Mouse (Mus musculus) embryonic facial prominence, embryonic 13.5 days (tissue): ENCODE measurements at regions not wholly inside any gene's neighbourhood (a gene's known extent, or its start where the extent isn't known, plus 50 kb on each side); places are given as distances from the start of the nearest gene placed in this dataset.
A peak's percentile ranks its signal among the peaks of the same experiment; 100 is the strongest.

Experiments used
- ATAC-seq: fragments of 200-750 bp; cut with Nextera tagmentation; 2 replicates; pipeline ENCODE4 v1.8.0; 2017; ENCODE audit warnings: low read depth; ENCODE audit not compliant: insufficient number of reproducible peaks, insufficient read depth, low FRiP score, low TSS enrichment
- H3K27ac ChIP-seq: fragments of 300-500 bp; sonication (generic); 2 replicates; pipeline ENCODE4 v1.5.1; 2015; ENCODE audit warnings: moderate library complexity, mild to moderate bottlenecking, inconsistent platforms
- H3K27me3 ChIP-seq: fragments of 300-500 bp; sonication (generic); 2 replicates; pipeline ENCODE4 v1.6.1; 2015; ENCODE audit warnings: mild to moderate bottlenecking, inconsistent platforms
- H3K36me3 ChIP-seq: fragments of 300-500 bp; sonication (generic); 2 replicates; pipeline ENCODE4 v1.6.1; 2015; ENCODE audit warnings: mild to moderate bottlenecking, inconsistent platforms
- H3K4me1 ChIP-seq: fragments of 300-500 bp; sonication (generic); 2 replicates; pipeline ENCODE4 v1.6.1; 2015; ENCODE audit warnings: inconsistent platforms
- H3K4me2 ChIP-seq: fragments of 300-500 bp; sonication (generic); 2 replicates; pipeline ENCODE4 v1.6.1; 2015; ENCODE audit warnings: moderate library complexity, mild to moderate bottlenecking, inconsistent platforms
- H3K4me3 ChIP-seq: fragments of 300-500 bp; sonication (generic); 2 replicates; pipeline ENCODE4 v1.5.1; 2015; ENCODE audit warnings: mild to moderate bottlenecking, inconsistent platforms
- H3K9ac ChIP-seq: fragments of 300-500 bp; sonication (generic); 2 replicates; pipeline ENCODE4 v1.6.1; 2015; ENCODE audit warnings: mild to moderate bottlenecking, inconsistent platforms
- H3K9me3 ChIP-seq: fragments of 300-500 bp; sonication (generic); 2 replicates; pipeline ENCODE4 v1.6.1; 2016; ENCODE audit warnings: inconsistent platforms
- whole genome bisulfite sequencing: fragments of 180-500 bp; shearing (Covaris S2); methylation state at CpG from one replicate; pipeline ENCODE4 v1.1.7; 2015; ENCODE audit warnings: mixed read lengths; 5-methylcytosine and 5-hydroxymethylcytosine counted together

DNA sequence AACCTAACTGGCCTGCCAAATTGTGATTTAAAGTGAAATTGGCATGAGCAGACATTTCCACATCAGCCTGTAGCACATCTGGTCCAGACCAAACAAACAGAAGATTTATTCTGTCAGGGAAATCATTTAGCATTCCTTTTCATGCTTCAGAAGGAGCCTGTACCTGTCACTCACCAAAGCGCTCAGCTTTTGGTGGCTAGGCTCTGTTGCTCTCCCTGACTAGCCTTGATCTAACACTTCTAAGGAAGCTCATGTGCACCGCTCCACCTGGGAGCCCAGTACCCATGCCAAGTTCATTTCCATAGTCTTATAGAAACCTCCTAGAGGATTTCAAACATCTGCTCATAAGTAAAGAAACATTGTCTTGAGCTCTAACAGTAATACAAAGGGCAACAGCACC, 253.8 kb upstream of the Tfap2d start:
- Histone ChIP-seq H3K4me1 (no peaks in the 10 kb centered on the region; the same call in 1 of the 2 replicates), H3K27me3 (no peaks in the 10 kb centered on the region), H3K4me2 (no peak overlapping the region), H3K27ac (no peak overlapping the region), H3K9me3 (no peaks in the 10 kb centered on the region), H3K9ac (no peak overlapping the region), H3K4me3 (no peak overlapping the region), H3K36me3 (no peaks in the 10 kb centered on the region)
- 54% methylated on average over 2 of the region's 2 CpGs for WGBS
- ATAC-seq: no peak

DNA sequence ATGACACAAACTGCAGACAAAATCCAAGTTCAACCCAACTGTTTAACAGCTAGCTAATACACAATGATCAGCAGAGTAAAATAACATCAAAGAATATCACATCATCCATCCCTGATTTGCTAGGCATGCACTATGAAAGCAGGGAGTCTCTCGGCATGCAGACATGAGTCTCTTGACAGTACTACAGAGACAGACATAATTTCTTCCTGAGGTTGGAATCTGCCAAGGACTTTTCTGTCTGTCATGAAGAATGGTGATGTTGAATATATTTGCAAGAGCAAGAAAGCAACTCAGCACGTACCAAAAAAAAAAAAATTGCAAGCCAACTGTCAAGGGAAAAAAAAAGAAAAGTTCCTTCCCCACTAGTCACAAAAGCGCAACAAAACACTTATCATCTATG, 245.4 kb upstream of the Tfap2d start:
- no peaks in the 10 kb centered on the region for H3K36me3 ChIP-seq
- H3K4me1 ChIP-seq: no peaks in the 10 kb centered on the region
- no peak overlapping the region for H3K27ac ChIP-seq
- no peaks in the 10 kb centered on the region for H3K27me3 ChIP-seq
- H3K4me3 ChIP-seq: no peak overlapping the region
- 75% methylated on average over 3 of the region's 3 CpGs for WGBS
- H3K4me2 ChIP-seq: no peak overlapping the region
- H3K9me3 ChIP-seq: no peaks in the 10 kb centered on the region
- ATAC-seq: no peak
- no peak overlapping the region for H3K9ac ChIP-seq

DNA sequence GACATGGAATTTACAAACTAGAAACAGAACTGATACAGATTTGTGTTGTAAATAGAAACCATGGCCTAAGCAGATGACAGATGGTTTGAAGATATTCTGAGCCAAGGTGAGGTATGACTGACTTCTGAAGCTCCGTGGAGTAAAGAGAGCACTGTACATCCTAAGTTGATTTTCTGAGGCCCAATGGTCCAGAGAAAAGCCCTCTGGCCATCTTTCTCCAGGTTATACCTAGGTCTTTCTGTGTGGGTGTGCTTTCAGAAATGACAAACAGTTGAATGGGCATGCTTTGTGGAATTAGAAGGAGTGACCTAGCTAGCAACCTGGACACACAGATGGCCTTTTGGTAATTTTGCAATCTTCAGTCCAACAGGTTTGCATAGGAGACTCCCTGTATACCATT, 199.6 kb upstream of the Tfap2d start:
- no peaks in the 10 kb centered on the region for H3K9me3 ChIP-seq
- no peaks in the 10 kb centered on the region for H3K36me3 ChIP-seq
- H3K27ac ChIP-seq: no peak overlapping the region
- no peak for ATAC-seq
- H3K9ac ChIP-seq: no peak overlapping the region
- no peaks in the 10 kb centered on the region for H3K27me3 ChIP-seq
- 70% methylated on average over 1 of the region's 1 CpGs for WGBS
- no peaks in the 10 kb centered on the region for H3K4me1 ChIP-seq
- no peak overlapping the region for H3K4me3 ChIP-seq
- H3K4me2 ChIP-seq: no peak overlapping the region

DNA sequence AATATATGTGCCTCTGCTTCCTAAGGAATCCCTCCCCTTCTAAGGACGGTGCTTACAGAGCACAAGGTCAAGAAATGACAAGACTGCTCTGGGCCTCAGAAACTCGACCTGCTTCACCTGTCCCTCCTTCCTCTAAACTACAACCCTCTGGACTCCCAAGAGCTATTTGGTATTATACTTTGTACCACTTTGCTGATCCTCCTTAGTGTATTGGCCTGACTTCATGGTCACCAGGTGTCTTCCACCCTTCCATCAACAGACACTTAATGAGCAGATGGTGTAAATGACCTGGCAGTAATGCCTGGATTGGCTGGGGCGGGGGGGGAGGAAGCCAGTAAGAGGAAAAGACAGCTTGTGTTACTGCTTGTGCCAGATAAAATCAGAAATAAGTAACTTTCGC, 199.1 kb upstream of the Tfap2d start:
- Histone ChIP-seq H3K9me3 (no peaks in the 10 kb centered on the region), H3K36me3 (no peaks in the 10 kb centered on the region), H3K4me2 (no peak overlapping the region), H3K4me1 (no peaks in the 10 kb centered on the region), H3K4me3 (no peak overlapping the region), H3K9ac (no peak overlapping the region), H3K27ac (no peak overlapping the region), H3K27me3 (no peaks in the 10 kb centered on the region)
- 61% methylated on average over 4 of the region's 4 CpGs for WGBS
- no peak for ATAC-seq

DNA sequence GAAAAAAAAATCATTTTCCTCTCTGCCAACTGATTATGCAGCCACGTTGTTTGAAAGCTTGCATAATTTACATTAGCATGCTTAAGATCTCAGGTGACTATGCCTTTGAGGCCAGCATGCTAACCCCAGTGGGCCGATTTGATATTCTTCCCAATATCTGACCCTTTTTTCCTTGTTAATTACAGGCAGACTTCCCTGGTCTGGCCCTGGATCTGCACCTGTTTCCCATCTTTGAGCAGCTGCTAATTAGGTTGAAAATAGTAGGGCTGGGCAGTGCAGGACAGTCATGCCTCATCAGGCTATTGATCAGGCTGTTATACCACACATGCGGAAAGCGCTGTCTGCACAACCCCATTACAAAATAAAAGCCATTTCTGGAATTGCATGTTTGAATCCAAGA, 191.2 kb upstream of the Tfap2d start:
- 39% methylated on average over 4 of the region's 4 CpGs for WGBS
- Histone ChIP-seq H3K4me3 (no peak overlapping the region), H3K36me3 (no peaks in the 10 kb centered on the region), H3K9me3 (no peaks in the 10 kb centered on the region), H3K9ac (no peak overlapping the region), H3K4me1 (no peaks in the 10 kb centered on the region), H3K27me3 (no peaks in the 10 kb centered on the region), H3K4me2 (no peak overlapping the region), H3K27ac (no peak overlapping the region)
- ATAC-seq: no peak

DNA sequence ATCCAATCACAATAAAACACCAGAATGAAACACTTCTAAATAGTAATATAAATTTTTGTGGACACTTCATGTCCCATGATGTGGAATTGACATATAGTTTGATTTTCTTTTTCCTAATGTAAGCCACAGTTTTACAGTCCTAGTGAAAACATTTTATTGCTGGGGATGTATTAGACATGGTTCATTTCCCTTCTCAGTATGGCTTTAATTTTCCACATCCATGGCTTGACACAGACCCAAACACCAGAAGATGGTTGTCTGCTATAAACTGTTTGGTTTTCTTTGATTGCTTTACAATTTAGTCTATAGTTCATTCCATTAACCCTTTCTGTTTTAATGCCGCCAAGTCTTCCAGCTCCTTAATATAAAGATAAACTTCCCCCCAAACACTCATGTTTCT, 146.5 kb upstream of the Tfap2d start:
- Histone ChIP-seq H3K4me2 (no peak overlapping the region), H3K4me3 (no peak overlapping the region), H3K4me1 (no peaks in the 10 kb centered on the region), H3K27ac (no peak overlapping the region), H3K27me3 (no peaks in the 10 kb centered on the region), H3K9me3 (no peaks in the 10 kb centered on the region), H3K36me3 (no peaks in the 10 kb centered on the region), H3K9ac (no peak overlapping the region)
- ATAC-seq: no peak
- 60% methylated on average over 1 of the region's 1 CpGs for WGBS

DNA sequence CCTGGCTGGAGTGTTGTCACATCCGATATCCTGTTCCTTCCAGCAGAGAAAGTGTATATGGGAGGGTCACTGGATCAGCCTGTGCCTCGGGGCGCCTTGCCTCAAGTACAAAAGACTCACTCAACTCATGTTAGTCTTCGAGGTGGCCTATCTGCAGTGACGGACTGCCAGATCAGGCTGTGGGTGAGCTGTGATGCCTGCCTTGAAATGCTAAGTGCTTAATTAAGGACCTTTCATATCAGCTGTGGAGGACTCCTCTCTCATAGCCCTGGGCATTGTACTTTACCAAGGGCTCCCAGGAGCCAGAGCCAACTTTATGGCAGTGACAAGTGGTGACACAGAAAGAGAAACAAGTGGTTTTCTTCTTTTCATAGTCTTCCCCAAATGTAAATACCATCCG, 145.8 kb upstream of the Tfap2d start:
- no peak for ATAC-seq
- Histone ChIP-seq H3K9ac (no peak overlapping the region), H3K4me3 (no peak overlapping the region), H3K4me1 (no peaks in the 10 kb centered on the region), H3K9me3 (no peaks in the 10 kb centered on the region), H3K27me3 (no peaks in the 10 kb centered on the region), H3K27ac (no peak overlapping the region), H3K36me3 (no peaks in the 10 kb centered on the region), H3K4me2 (no peak overlapping the region)
- 27% methylated on average over 6 of the region's 6 CpGs for WGBS

DNA sequence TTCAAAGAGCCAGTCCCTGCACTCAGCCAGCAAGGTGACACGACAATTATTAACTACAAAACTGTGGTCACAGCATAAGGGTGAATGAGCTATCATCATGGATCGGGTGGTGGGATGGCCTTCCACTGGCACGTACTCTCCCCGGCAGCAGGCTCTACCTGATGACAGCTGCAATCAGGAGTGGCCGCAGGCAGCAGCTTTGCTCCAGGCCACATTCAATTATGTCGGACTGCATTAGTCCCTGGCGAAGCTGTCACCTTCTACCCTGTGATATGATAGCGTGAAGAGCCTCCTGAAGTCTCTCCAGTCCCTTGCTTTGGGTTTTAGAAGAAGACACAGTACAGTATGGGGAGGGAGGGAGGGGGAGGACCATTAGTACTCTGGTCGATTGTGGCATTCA, 141.4 kb upstream of the Tfap2d start:
- Histone ChIP-seq H3K4me3 (no peak overlapping the region), H3K9me3 (no peaks in the 10 kb centered on the region), H3K4me2 (no peak overlapping the region), H3K27ac (no peak overlapping the region), H3K27me3 (no peaks in the 10 kb centered on the region), H3K4me1 (no peaks in the 10 kb centered on the region), H3K36me3 (no peaks in the 10 kb centered on the region), H3K9ac (no peak overlapping the region)
- no peak for ATAC-seq
- 35% methylated on average over 9 of the region's 9 CpGs for WGBS

DNA sequence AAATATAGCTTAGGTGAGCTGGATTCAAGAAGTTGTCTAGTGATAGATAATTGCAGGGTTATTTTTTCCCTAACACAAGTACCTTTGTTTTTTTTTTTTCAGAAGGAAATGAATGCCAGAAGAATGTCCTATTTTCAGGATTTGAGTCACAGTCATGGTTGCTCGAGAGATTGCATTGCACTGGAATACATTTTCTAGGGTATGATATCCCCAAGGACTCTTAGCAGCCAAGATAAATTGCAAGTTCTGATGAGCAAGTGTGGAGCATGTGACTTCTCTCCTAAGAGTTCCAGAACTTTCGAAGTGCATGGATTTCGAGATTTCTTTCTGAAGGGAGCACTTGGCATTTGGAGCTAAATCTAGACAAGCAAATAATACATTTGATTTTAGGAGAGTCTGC, 140.9 kb upstream of the Tfap2d start:
- Histone ChIP-seq H3K4me2 (no peak overlapping the region), H3K4me1 (no peaks in the 10 kb centered on the region), H3K9me3 (no peaks in the 10 kb centered on the region), H3K36me3 (no peaks in the 10 kb centered on the region), H3K4me3 (no peak overlapping the region), H3K27me3 (no peaks in the 10 kb centered on the region), H3K9ac (no peak overlapping the region), H3K27ac (no peak overlapping the region)
- ATAC-seq: no peak
- 54% methylated on average over 3 of the region's 3 CpGs for WGBS

DNA sequence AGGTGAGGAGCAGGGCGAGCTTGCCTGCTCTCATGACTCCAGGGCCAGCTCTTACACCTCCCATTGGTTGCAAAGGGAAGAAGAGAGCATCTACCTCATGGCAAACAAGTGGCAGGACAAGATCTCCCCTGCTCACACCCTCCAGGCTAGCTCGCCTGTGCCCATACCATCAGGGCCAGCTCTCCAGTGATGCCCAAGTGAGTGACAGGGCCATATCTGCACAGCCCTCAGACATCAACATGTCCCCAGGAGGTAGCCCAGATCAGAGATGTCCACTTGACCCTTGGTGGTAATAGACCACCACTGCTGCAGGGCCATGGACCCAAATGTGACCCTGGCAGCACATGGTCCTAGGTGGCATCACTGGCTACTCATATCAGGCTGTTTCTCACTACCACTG, 133.9 kb upstream of the Tfap2d start:
- no peaks in the 10 kb centered on the region for H3K27me3 ChIP-seq
- H3K4me3 ChIP-seq: no peak overlapping the region
- no peaks in the 10 kb centered on the region for H3K9me3 ChIP-seq
- no peak overlapping the region for H3K4me2 ChIP-seq
- WGBS: 75% methylated on average over 2 of the region's 2 CpGs
- no peak overlapping the region for H3K27ac ChIP-seq
- no peak overlapping the region for H3K9ac ChIP-seq
- ATAC-seq: peak; percentile 72; the same call in 1 of the 2 replicates
- no peaks in the 10 kb centered on the region for H3K4me1 ChIP-seq
- no peaks in the 10 kb centered on the region for H3K36me3 ChIP-seq

DNA sequence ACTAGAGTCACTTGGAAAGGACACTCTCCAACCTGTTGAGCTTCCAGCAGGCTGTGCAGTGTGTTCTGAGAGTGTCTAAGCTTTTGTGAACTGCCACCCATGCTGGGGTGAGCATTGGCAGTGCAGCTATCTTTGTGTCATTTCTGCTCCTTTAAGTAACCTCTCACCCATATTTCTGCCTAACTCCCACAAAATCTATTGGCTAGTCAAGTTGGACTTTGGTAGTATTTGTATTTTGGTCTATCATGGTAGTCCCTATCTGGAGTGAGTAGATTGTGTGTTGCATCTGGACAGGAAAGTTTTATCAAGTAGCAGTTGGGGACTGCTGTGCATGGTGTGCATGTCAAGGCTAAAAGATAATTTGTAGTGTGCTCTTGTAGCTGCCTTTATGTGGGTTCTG, 132.6 kb upstream of the Tfap2d start:
- ATAC-seq: no peak
- Histone ChIP-seq H3K27me3 (no peaks in the 10 kb centered on the region), H3K4me2 (no peak overlapping the region), H3K27ac (no peak overlapping the region), H3K9ac (no peak overlapping the region), H3K36me3 (no peaks in the 10 kb centered on the region), H3K4me1 (no peaks in the 10 kb centered on the region), H3K4me3 (no peak overlapping the region), H3K9me3 (no peaks in the 10 kb centered on the region)

DNA sequence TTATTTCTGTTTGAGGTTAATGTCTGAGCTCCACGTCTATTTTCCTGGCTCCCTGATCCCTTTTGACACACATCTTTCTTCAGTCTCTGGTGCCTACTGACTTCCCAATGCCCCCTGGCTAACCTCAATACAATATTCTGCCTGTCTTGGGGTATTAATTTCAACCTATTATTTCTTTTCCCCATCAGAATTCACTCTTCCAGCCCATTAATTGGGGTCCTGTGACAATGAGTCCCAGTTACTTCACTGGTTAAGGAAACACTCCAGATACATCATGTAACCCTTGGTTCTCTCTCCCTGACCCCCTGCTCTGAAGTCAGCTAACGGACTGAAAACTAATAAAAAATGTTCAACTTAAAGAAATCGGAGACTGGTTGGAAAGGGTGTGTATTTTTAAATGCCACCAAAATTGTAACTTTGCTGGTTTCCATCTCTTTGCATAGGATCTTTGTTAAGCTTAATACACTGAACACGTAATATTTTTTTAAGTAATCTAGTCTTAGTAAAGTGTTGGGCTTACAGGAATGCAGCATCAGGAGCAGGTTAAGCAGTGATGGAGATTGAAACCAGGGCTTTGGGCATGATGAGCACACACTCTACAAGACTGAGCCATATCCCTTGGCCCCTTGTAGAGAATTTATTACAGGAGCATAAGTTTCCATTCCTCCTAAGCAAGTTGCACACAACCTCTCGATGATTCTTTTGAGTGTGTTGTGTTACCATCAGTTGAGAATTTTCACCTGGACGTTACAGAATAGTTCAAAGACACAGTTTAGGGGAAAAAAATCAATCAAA, 128.8 kb upstream of the Tfap2d start:
- Histone ChIP-seq H3K36me3 (no peaks in the 10 kb centered on the region), H3K4me3 (no peak overlapping the region), H3K4me1 (no peaks in the 10 kb centered on the region), H3K9ac (no peak overlapping the region), H3K9me3 (no peaks in the 10 kb centered on the region), H3K27ac (no peak overlapping the region), H3K4me2 (no peak overlapping the region), H3K27me3 (no peaks in the 10 kb centered on the region)
- ATAC-seq: no peak
- WGBS: 71% methylated on average over 6 of the region's 6 CpGs
